Mouse (Mus musculus) testis, adult 2 months (tissue): ENCODE results near the gene C1ql4. TPM values are rescaled to one million over a fixed set of nuclear protein-coding genes. Genes with fewer than 3 reads are reported as not detected.
"Not testable (repeated sequence)": the region's sequence is repeated elsewhere in the genome, so short reads cannot be mapped to it uniquely, and the experiment has no call there.

Source experiments
- H3K27ac ChIP-seq: fragments of 200-500 bp; 2 replicates; pipeline ENCODE4 v1.5.1; 2012; ENCODE audit warnings: low read depth, low read length; ENCODE audit not compliant: control insufficient read depth, insufficient read depth
- H3K27me3 ChIP-seq: fragments of 200-500 bp; 2 replicates; pipeline ENCODE4 v1.6.1; 2012; ENCODE audit warnings: mild to moderate bottlenecking, low read length, moderate library complexity; ENCODE audit not compliant: control insufficient read depth, insufficient read depth
- H3K36me3 ChIP-seq: fragments of 200-500 bp; 2 replicates; pipeline ENCODE4 v1.6.1; 2012; ENCODE audit warnings: mild to moderate bottlenecking, low read length; ENCODE audit not compliant: control insufficient read depth, insufficient read depth
- H3K4me1 ChIP-seq: fragments of 200-500 bp; 2 replicates; pipeline ENCODE4 v1.6.1; 2012; ENCODE audit warnings: low read length; ENCODE audit not compliant: control insufficient read depth, insufficient read depth
- H3K4me3 ChIP-seq: fragments of 200-500 bp; 2 replicates; pipeline ENCODE4 v1.5.1; 2012; ENCODE audit warnings: low read depth, mild to moderate bottlenecking, low read length, moderate library complexity, mixed read lengths; ENCODE audit not compliant: control insufficient read depth
- CTCF ChIP-seq: fragments of 200-500 bp; IDR thresholded peaks from 2 replicates; pipeline ENCODE4 v1.5.1; 2012; ENCODE audit warnings: low read depth, mild to moderate bottlenecking, inconsistent platforms, low read length, moderate library complexity; ENCODE audit not compliant: control insufficient read depth, insufficient read depth, insufficient replicate concordance
- POLR2A ChIP-seq: fragments of 200-500 bp; IDR thresholded peaks from 2 replicates; pipeline ENCODE4 v1.6.1; 2012; ENCODE audit warnings: low read depth, mild to moderate bottlenecking, inconsistent platforms, low read length, moderate library complexity; ENCODE audit not compliant: control insufficient read depth
- polyA plus RNA-seq: library from polyadenylated mRNA; depleted of rRNA; stranded (reverse); fragments of >200 nt; gene quantifications from 2 replicates; pipeline ENCODE4 v1.2.3, GENCODE M21; 2012

Gene C1ql4
- polyA plus RNA-seq, 1 experiment = 0.72 TPM

- Histone ChIP-seq H3K36me3 (no peaks in the 10 kb centered on the region), H3K4me3 (no peak overlapping the region), H3K4me1 (no peaks in the 10 kb centered on the region), H3K27me3 (no peaks in the 10 kb centered on the region), H3K27ac (no peak overlapping the region)
- no peak for TF ChIP-seq CTCF
- no peak for TF ChIP-seq POLR2A
Observed at GRCm38 (mm10) chr15:99065557-99066165, 22.0 kb downstream of the C1ql4 start.

DNA sequence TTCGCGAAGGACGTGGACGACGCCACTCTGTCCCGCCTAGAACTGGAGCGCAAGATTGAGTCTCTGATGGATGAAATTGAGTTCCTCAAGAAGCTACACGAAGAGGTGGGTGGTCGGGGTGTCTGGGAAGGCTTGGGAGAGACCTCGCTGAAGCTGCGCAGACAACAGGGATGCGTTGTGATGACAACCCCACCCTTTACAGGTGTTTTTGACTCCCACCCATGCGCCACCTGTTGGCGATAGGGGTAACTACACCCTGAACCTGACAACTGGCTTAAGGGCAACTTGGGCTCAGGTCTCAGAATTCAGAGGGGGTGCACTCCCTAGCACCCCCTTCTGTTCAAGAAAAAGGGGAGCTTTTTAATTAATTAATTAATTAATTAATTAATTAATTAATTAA, 31.3 kb downstream of the C1ql4 start:
- H3K4me1 ChIP-seq = peaks cover 18% of the 10 kb centered on the region
- H3K27me3 ChIP-seq = no peaks in the 10 kb centered on the region; the same call in none of the 2 replicates
- TF ChIP-seq CTCF (peak; percentile 91), POLR2A (no peak)
- no peak overlapping the region for H3K27ac ChIP-seq
- H3K4me3 ChIP-seq = peak overlapping the region; percentile 46
- no peaks in the 10 kb centered on the region for H3K36me3 ChIP-seq

- Histone ChIP-seq H3K36me3 (no peaks in the 10 kb centered on the region), H3K4me3 (peak overlapping the region; percentile 46), H3K4me1 (peaks cover 18% of the 10 kb centered on the region), H3K27me3 (no peaks in the 10 kb centered on the region; the same call in none of the 2 replicates), H3K27ac (no peak overlapping the region)
- no peak for TF ChIP-seq CTCF
- TF ChIP-seq POLR2A = no peak
Observed at GRCm38 (mm10) chr15:99055511-99055961, 32.1 kb downstream of the C1ql4 start.

GRCm38 (mm10) chr15:99055040-99055439, 32.6 kb downstream of the C1ql4 start, which contains the start of gene Prph:
Gene Prph, plus strand, starts transcription at chr15:99055174.
- Histone ChIP-seq H3K4me1 (peaks cover 18% of the 10 kb centered on the region), H3K4me3 (peak within 1 kb of the TSS; percentile 46), H3K27ac (no peak within 1 kb of the TSS), H3K27me3 (no peaks in the 10 kb centered on the region; the same call in none of the 2 replicates), H3K36me3 (no peaks in the 10 kb centered on the region)
- TF ChIP-seq POLR2A = no peak
- TF ChIP-seq CTCF = no peak

GRCm38 (mm10) chr15:99053373-99053772, 34.2 kb downstream of the C1ql4 start:
- no peaks in the 10 kb centered on the region for H3K36me3 ChIP-seq
- no peak overlapping the region for H3K27ac ChIP-seq
- TF ChIP-seq CTCF = no peak
- H3K4me1 ChIP-seq = peaks cover 18% of the 10 kb centered on the region
- H3K27me3 ChIP-seq = no peaks in the 10 kb centered on the region; the same call in none of the 2 replicates
- no peak overlapping the region for H3K4me3 ChIP-seq

DNA sequence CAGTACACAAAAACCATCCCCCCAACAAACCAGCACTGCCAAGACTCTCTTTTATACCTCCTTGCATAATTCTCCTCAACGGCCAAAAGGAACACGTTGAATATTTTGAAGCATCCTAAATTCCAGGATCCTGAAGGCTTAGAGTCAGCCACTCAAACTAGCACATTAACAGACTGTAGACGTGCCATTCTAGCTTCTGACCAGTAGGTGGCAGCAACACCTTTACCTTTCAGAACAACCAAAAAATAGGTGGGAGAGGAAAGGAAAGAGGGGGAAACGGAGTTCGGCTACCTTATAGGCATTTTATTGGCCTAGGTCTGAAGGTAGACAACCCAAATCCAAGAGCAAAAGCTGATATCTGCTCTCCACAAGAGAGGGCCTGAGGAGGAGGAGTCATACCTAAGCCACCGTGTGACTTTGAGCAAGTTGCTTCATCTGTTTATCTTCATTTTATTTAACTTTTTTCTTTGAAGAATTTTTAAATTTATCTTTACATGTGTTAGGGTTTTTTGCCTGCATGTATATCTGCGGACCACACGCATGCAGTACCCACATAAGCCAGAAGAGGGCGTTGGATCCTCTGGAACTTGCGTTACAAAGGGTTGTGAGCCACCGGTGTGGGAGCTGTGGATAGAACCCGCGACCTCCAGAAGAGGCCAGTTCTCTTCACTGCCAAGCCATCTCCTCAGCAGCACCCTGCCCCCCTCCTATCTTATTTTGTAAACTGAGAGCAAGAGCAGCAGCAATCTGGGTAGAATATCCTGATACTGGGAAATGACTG, 38.0 kb downstream of the C1ql4 start:
- no peaks in the 10 kb centered on the region for H3K4me1 ChIP-seq
- TF ChIP-seq CTCF (peak; percentile 78; the same call in 1 of the 2 replicates), POLR2A (no peak)
- H3K27me3 ChIP-seq = no peaks in the 10 kb centered on the region
- H3K36me3 ChIP-seq = no peaks in the 10 kb centered on the region
- no peak overlapping the region for H3K4me3 ChIP-seq
- no peak overlapping the region for H3K27ac ChIP-seq

DNA sequence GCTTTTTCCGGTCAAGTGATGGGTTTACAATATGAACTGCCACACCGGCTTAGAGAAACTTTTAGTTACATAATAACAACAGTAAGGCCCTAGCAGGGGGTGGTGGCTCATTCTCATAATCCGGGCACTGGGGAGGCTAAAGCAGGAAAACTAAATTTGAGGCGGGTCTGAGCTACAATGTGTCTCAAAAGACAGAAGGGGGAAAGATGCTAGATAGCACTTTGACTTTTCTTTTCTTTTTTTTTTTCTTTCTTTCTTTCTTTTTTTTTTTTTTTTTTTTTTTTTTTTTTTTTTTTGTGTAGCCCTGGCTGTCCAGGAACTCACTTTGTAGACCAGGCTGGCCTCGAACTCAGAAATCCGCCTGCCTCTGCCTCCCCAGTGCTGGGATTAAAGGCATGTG, 41.9 kb downstream of the C1ql4 start:
- H3K4me1 ChIP-seq, H3K27me3 ChIP-seq, H3K4me3 ChIP-seq, H3K36me3 ChIP-seq, H3K27ac ChIP-seq: not testable (repeated sequence)

- no peaks in the 10 kb centered on the region for H3K36me3 ChIP-seq
- H3K27ac ChIP-seq = no peak overlapping the region
- H3K4me1 ChIP-seq = peaks cover 7% of the 10 kb centered on the region
- TF ChIP-seq POLR2A (no peak), CTCF (no peak)
- no peak overlapping the region for H3K4me3 ChIP-seq
- H3K27me3 ChIP-seq = no peaks in the 10 kb centered on the region
Observed at GRCm38 (mm10) chr15:99044854-99045253, 42.8 kb downstream of the C1ql4 start.
